Mouse (Mus musculus) layer of hippocampus, adult 9-11 months (tissue): Measurements from ENCODE around the gene Scamp3.
A peak's percentile ranks its signal among the peaks of the same experiment; 100 is the strongest.
"Not testable (repeated sequence)": the region's sequence is repeated elsewhere in the genome, so short reads cannot be mapped to it uniquely, and the experiment has no call there.

Experiments used
- DNase-seq: peaks from one replicate; pipeline ENCODE4 v3.0.0; 2022

The Scamp3 gene

GRCm38 (mm10) chr3:89199839-89200238, 22.6 kb downstream of the Scamp3 start:
- DNase-seq = no peak

GRCm38 (mm10) chr3:89202253-89203141, 25.2 kb downstream of the Scamp3 start, which contains the start of gene Gba:
Gene Gba, plus strand, starts transcription at chr3:89202928.
- peak; percentile 88 for DNase-seq

- no peak for DNase-seq
Measured at GRCm38 (mm10) chr3:89203142-89203514, 25.9 kb downstream of the Scamp3 start.

- DNase-seq = no peak
Measured at GRCm38 (mm10) chr3:89206079-89206478, 28.8 kb downstream of the Scamp3 start.

- DNase-seq = no peak
Measured at GRCm38 (mm10) chr3:89206695-89207094, 29.4 kb downstream of the Scamp3 start.

- no peak for DNase-seq
Measured at GRCm38 (mm10) chr3:89208075-89208657, 30.9 kb downstream of the Scamp3 start.

- DNase-seq = no peak
Measured at GRCm38 (mm10) chr3:89208736-89209135, 31.5 kb downstream of the Scamp3 start.

GRCm38 (mm10) chr3:89209731-89210130, 32.5 kb downstream of the Scamp3 start:
- DNase-seq = no peak

GRCm38 (mm10) chr3:89210162-89210561, 32.9 kb downstream of the Scamp3 start:
- DNase-seq = no peak

GRCm38 (mm10) chr3:89210731-89211130, 33.5 kb downstream of the Scamp3 start:
- DNase-seq = no peak

- peak; percentile 91 for DNase-seq
Measured at GRCm38 (mm10) chr3:89213803-89214530, 36.7 kb downstream of the Scamp3 start.

- no peak for DNase-seq
Measured at GRCm38 (mm10) chr3:89214681-89215411, 37.6 kb downstream of the Scamp3 start, which contains the start of gene Thbs3. Gene Thbs3, plus strand, starts transcription at chr3:89215180.

GRCm38 (mm10) chr3:89215853-89216252, 38.6 kb downstream of the Scamp3 start:
- peak; percentile 87 for DNase-seq

GRCm38 (mm10) chr3:89216407-89216806, 39.1 kb downstream of the Scamp3 start:
- DNase-seq = not testable (repeated sequence)

- no peak for DNase-seq
Measured at GRCm38 (mm10) chr3:89218271-89218670, 41.0 kb downstream of the Scamp3 start.

GRCm38 (mm10) chr3:89219546-89219945, 42.3 kb downstream of the Scamp3 start:
- DNase-seq = no peak

- DNase-seq = no peak
Measured at GRCm38 (mm10) chr3:89221167-89221566, 43.9 kb downstream of the Scamp3 start.

- DNase-seq = no peak
Measured at GRCm38 (mm10) chr3:89224796-89225195, 47.5 kb downstream of the Scamp3 start.

- no peak for DNase-seq
Measured at GRCm38 (mm10) chr3:89225321-89225815, 48.1 kb downstream of the Scamp3 start.

GRCm38 (mm10) chr3:89225918-89226317, 48.6 kb downstream of the Scamp3 start:
- DNase-seq = peak; percentile 62

GRCm38 (mm10) chr3:89226361-89226760, 49.1 kb downstream of the Scamp3 start:
- DNase-seq = no peak

GRCm38 (mm10) chr3:89226900-89227299, 49.6 kb downstream of the Scamp3 start, which contains the start of gene Mtx1:
Gene Mtx1, minus strand, starts transcription at chr3:89227088.
- no peak for DNase-seq
